Mouse (Mus musculus) retina, postnatal 7 days (tissue): Measurements from ENCODE around the gene Shc1.
"Not testable (repeated sequence)": the region's sequence is repeated elsewhere in the genome, so short reads cannot be mapped to it uniquely, and the experiment has no call there.

ENCODE experiments used
- DNase-seq: peaks from one replicate; pipeline ENCODE4 v3.0.0-alpha.2; 2012; ENCODE audit warnings: low read depth, low spot score

The Shc1 gene

GRCm38 (mm10) chr3:89418861-89419250, 613 bp downstream of the Shc1 start:
- no peak for DNase-seq

GRCm38 (mm10) chr3:89419571-89419970, 1.3 kb downstream of the Shc1 start:
- no peak for DNase-seq

- DNase-seq: no peak
Measured at GRCm38 (mm10) chr3:89419981-89420380, 1.7 kb downstream of the Shc1 start.

- no peak for DNase-seq
Measured at GRCm38 (mm10) chr3:89420421-89420820, 2.2 kb downstream of the Shc1 start.

- DNase-seq: no peak
Measured at GRCm38 (mm10) chr3:89421002-89421774, 2.9 kb downstream of the Shc1 start.

- DNase-seq: no peak
Measured at GRCm38 (mm10) chr3:89421810-89422473, 3.7 kb downstream of the Shc1 start.

GRCm38 (mm10) chr3:89422556-89423205, 4.4 kb downstream of the Shc1 start:
- DNase-seq: no peak

- no peak for DNase-seq
Measured at GRCm38 (mm10) chr3:89424416-89425140, 6.3 kb downstream of the Shc1 start.

GRCm38 (mm10) chr3:89425141-89425525, 6.9 kb downstream of the Shc1 start:
- no peak for DNase-seq

GRCm38 (mm10) chr3:89425876-89426275, 7.6 kb downstream of the Shc1 start:
- DNase-seq: no peak

GRCm38 (mm10) chr3:89429021-89429420, 10.8 kb downstream of the Shc1 start:
- DNase-seq: not testable (repeated sequence)

- DNase-seq: peak; percentile 85
Measured at GRCm38 (mm10) chr3:89430171-89431159, 12.2 kb downstream of the Shc1 start, which contains the start of gene Pygo2. Gene Pygo2 (plus strand): TSS chr3:89430214.

GRCm38 (mm10) chr3:89432606-89433005, 14.4 kb downstream of the Shc1 start:
- no peak for DNase-seq

- no peak for DNase-seq
Measured at GRCm38 (mm10) chr3:89434532-89434931, 16.3 kb downstream of the Shc1 start.

GRCm38 (mm10) chr3:89435041-89435440, 16.8 kb downstream of the Shc1 start:
- no peak for DNase-seq

- DNase-seq: no peak
Measured at GRCm38 (mm10) chr3:89436176-89437113, 18.2 kb downstream of the Shc1 start, which contains the start of gene Pbxip1. Gene Pbxip1 (plus strand): TSS chr3:89436706.

GRCm38 (mm10) chr3:89437269-89437668, 19.0 kb downstream of the Shc1 start:
- no peak for DNase-seq

- DNase-seq: no peak
Measured at GRCm38 (mm10) chr3:89440691-89441090, 22.4 kb downstream of the Shc1 start.

- no peak for DNase-seq
Measured at GRCm38 (mm10) chr3:89448720-89449537, 30.7 kb downstream of the Shc1 start.
